Mouse (Mus musculus) megakaryocyte, embryonic 14.5 days (primary cell): Measurements from ENCODE around the gene Ptges3l.

ENCODE experiments used
- FLI1 ChIP-seq: IDR thresholded peaks from 2 replicates; pipeline ENCODE4 v1.6.1; 2012; ENCODE audit warnings: low read length, inconsistent platforms, mixed read lengths
- GATA1 ChIP-seq: IDR thresholded peaks from 3 replicates; pipeline ENCODE4 v1.6.1; 2012; ENCODE audit warnings: mixed read lengths, low read length, inconsistent platforms, borderline replicate concordance

GRCm38 (mm10) chr11:101446319-101446718, 21.2 kb upstream of the Ptges3l start:
- TF ChIP-seq GATA1, result no peak
- TF ChIP-seq FLI1, result no peak
